Mouse (Mus musculus) testis, adult 2 months (tissue): Measurements from ENCODE around the gene Per2.

Experiments used
- CTCF ChIP-seq: fragments of 200-500 bp; IDR thresholded peaks from 2 replicates; pipeline ENCODE4 v1.5.1; 2012; ENCODE audit warnings: low read depth, mild to moderate bottlenecking, inconsistent platforms, low read length, moderate library complexity; ENCODE audit not compliant: control insufficient read depth, insufficient read depth, insufficient replicate concordance
- POLR2A ChIP-seq: fragments of 200-500 bp; IDR thresholded peaks from 2 replicates; pipeline ENCODE4 v1.6.1; 2012; ENCODE audit warnings: low read depth, mild to moderate bottlenecking, inconsistent platforms, low read length, moderate library complexity; ENCODE audit not compliant: control insufficient read depth

GRCm38 (mm10) chr1:91411631-91412285 is 47.4 kb downstream of the Per2 start:
- no peak for TF ChIP-seq POLR2A
- TF ChIP-seq CTCF: no peak
